Mouse (Mus musculus): ENCODE measurements around the gene Sohlh1. TPM values are rescaled to one million over a fixed set of nuclear protein-coding genes. Genes with fewer than 3 reads are reported as not detected.
"Not testable (repeated sequence)": the region's sequence is repeated elsewhere in the genome, so short reads cannot be mapped to it uniquely, and the experiment has no call there.

Sohlh1 gene
- total RNA-seq, 4 experiments from 2014 or later: not detected

DNA sequence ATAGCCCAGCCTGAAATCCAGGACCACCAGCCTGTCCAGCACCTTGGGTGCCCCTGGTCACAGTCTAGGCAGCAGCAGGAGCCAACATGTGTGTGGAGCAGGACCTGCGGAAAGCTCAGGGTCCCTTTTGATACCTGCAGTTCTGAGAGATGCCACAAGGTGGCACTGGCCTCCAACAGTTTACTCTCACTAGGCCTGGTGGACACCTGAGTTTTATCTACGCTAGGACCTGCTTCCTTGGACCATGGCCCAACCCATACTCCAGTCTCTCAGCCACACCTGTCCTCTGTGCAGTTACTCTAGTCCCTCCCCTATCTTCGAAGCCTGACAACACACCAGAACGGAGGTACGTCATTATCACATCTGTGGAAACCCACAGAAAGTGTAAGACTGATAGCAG, 10.8 kb downstream of the Sohlh1 start:
- DNase-seq: peak; percentile 57

DNA sequence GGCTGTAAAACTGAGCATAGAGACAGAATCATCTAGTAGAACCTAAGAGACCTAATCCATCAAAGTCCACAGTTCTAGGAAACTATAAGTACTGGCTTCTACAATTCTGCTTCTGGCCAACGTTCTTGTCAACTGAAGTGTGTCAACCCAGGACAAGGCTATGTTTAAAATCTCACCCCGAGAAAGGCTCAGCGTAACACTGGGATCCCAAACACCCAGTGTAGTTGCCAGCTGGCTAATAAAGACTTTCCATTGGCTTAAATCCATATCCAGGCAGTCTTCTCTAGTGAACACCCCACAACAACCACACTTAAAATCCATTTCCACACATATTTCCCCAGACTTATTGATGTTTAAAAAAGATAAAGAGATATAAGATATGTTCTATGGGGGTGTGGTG, 16.3 kb downstream of the Sohlh1 start:
- DNase-seq: no peak

DNA sequence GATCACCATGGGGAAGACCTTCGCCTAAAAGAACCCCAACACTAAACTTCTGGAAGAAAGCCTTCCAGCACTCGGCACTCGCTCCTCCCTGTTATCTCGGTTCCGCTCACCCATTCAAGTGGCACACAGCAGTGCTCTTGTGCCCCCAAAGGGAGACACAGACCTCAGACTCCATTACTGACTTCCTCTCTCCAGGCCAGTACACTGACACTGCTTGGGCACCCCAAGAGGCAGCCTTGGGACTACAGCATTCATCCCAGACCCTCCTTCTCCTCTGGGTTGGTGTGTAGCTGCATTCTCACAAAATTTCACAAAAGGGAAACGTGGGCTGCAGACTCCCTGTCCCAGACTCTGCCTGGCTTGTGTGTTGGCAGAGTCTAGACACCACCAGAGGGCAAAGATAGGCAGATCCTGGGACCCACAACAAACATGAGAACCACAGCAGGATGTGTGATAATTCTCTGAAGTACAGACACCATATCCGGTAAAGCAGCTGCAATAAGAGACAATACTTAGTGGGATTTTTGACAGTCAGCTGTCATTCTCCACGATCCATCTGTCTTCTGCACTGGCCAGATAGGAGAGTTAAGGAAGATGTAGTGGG, 18.6 kb downstream of the Sohlh1 start:
- no peak for DNase-seq

DNA sequence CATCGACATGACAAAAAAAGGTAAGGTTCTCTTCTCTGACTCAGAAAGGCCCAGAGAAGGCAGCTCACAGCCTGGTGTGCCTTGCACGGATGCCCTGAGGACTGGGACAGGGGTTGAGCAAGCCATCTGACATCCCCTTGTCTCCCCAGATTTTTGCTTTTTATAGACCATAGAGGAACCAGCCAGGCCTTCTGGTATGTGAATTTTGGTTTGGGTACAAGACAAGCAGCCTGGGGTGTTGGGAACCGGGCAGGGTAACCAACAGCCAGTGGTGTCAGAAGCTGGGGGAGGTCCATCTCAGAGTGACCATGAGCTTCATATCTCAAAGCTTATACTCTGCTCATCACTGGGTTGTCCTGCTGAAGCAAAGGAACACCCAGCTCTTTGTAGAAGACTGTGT, 22.3 kb downstream of the Sohlh1 start:
- DNase-seq: no peak

DNA sequence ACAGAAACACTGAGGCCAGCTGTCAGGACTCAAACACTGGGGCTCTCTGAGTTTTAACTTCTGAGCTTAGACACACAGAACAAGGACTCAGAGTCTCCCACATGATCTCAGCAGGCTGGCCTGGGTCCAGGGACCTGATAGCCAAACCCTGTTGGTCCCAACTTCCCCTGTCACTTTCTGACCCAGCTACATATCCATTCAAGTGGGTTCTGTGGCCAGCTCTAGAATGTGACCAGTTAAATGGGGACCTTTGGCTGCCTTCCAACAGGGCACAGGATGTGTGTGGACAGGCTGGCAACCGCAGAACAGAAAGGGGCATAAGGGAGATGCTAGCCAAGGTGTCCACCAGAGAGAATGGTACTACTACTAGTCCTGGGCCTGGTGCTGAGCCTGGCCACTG, 24.2 kb downstream of the Sohlh1 start, which contains the start of gene Lcn9:
Lcn9 (plus strand) TSS at position 348 of the 400 bp plus-strand sequence.
- no peak for DNase-seq

DNA sequence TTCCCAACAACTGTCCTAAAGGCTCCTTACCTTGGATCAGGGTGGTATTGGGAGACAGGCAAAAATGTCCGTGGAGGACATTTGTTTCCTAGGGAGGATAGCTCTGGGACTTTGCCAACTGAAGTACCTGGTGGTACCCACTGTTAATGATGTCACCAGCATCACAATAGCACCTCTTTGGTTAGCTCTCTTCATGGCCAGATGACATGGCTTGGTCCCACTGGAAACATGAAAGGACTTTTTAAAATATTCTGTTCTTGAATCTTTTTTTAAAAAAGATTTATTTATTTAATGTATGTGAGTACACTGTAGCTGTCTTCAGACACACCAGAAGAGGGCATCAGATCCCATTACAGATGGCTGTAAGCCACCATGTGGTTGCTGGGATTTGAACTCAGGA, 31.3 kb downstream of the Sohlh1 start, which contains the start of gene Glt6d1:
Glt6d1 (minus strand) TSS at position 101 of the 400 bp plus-strand sequence.
- DNase-seq: not testable (repeated sequence)

DNA sequence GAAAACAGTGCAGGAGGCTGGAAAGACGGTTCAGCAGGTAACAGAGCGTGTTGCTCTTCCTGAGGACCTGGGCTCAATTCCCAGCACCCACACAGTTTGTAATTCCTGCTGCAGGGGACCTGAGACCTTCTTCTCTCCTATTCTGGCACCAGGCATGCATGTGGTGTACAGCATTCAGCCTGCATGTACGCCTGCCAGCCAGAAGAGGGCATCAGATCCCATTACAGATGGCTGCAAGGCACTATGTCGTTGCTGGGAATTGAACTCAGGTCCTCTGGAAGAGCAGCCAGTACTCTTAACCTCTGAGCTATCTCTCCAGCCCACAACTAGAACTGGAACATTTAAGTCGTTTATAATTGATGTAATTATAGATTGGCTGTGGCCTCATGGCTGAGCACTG, 33.7 kb downstream of the Sohlh1 start:
- DNase-seq: no peak

DNA sequence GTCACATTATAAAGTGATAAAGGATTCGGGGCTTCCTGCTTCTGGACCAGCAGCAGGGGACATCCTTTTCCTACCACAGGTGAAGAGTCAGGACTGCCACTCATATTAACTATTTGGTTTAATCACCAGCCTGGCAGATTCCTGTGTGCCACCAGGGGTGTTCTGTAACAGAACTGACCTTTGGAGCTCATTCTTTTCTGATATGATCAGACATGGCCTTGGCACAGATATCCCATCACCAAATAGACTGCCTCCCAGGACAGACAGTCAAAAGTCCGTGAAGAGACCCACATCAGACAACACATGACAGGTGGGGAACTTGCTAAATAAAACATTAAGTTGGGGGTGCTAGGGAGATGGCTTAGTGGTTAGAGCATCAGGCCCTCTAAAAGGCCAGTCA, 35.3 kb downstream of the Sohlh1 start:
- DNase-seq: peak; percentile 12

DNA sequence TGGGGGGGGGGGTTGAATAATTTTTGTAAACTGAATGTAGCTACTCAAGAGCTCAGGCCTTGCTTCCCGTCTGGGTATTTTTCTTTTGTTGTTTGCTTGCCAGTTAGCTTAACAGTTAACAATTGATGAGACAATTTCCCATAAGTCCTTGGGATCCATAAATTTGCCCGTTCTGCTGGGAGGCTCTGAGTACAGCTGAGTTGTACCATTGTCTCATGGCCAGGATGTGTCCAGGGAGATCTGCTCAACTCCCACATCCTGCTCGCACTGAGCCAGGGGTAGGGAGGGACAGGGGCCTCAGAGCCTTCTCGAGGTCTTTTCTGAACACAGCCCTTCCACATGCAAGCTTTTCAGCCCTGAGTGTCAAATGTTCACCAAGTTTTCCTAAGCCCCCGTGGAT, 49.0 kb downstream of the Sohlh1 start:
- no peak for DNase-seq

DNA sequence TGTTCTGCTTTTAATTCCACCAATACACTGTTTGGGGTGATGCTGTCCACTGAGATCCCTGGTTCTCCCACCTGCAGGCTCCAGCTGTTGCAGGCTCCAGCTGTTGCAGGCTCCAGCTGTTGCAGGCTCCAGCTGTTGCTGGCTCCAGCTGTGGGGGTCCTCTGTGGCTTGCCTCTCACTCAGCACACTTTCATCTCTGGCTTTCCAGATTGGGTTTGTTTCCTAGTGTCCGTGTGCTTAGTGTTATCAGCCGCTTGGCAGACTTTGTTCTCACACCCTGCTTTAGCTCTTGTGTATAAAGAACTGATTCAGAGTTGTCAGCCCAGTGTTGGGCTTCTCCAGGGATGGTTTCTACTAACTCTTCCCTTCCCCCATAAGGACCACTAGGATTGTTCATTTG, 49.4 kb downstream of the Sohlh1 start:
- no peak for DNase-seq

Other genes starting within 250 kb of the Sohlh1 start
- 100 to 1,000 TPM; 121 to 178 (median 137) TPM for gene Rabl6, start 238.7 kb downstream of the Sohlh1 start, total RNA-seq (2022)
- not detected for gene Ccdc183, start 229.6 kb downstream of the Sohlh1 start, total RNA-seq (2022)
- gene Tmem141, start 225.2 kb downstream of the Sohlh1 start, total RNA-seq (2022): 10 to 100 TPM; 18.0 to 47.8 (median 27.3) TPM
- 1 to 10 TPM; 4.7 to 7.0 (median 5.5) TPM for gene Fcna, start 219.2 kb downstream of the Sohlh1 start, total RNA-seq (2022)
- not detected for gene Lcn8, start 194.1 kb downstream of the Sohlh1 start, total RNA-seq (2022)
- not detected for gene Lcn5, start 189.3 kb downstream of the Sohlh1 start, total RNA-seq (2022)
- gene Lcn6, start 170.5 kb downstream of the Sohlh1 start, total RNA-seq (2022): not detected
- not detected for gene Lcn10, start 164.5 kb downstream of the Sohlh1 start, total RNA-seq (2022)
- gene Obp2a, start 147.2 kb downstream of the Sohlh1 start, total RNA-seq (2022): 10 to 100 TPM in 1 of 4 experiments, 1 to 10 TPM in 1, not detected in 2; 3.1 to 30.1 TPM
- gene Bmyc, start 140.5 kb downstream of the Sohlh1 start, total RNA-seq (2022): 10 to 100 TPM; 29.9 to 69.4 (median 39.2) TPM
- gene Obp2b, start 110.2 kb downstream of the Sohlh1 start, total RNA-seq (2022): not detected
- not detected for gene Lcn3, start 81.7 kb downstream of the Sohlh1 start, total RNA-seq (2022)
- gene Lcn11, start 70.2 kb downstream of the Sohlh1 start, total RNA-seq (2022): not detected
- not detected for gene Gm13539, start 65.0 kb downstream of the Sohlh1 start, total RNA-seq (2022)
- not detected for gene Glt6d1, start 31.4 kb downstream of the Sohlh1 start, total RNA-seq (2022)
- gene Lcn9, start 24.1 kb downstream of the Sohlh1 start, total RNA-seq (2022): not detected
- gene Kcnt1, start 16.5 kb upstream of the Sohlh1 start, total RNA-seq (2022): 10 to 100 TPM in 2 of 4 experiments, 1 to 10 TPM in 2; 1.8 to 12.1 (median 8.0) TPM
- 10 to 100 TPM; 36.7 to 45.2 (median 39.8) TPM for gene Camsap1, start 136.0 kb upstream of the Sohlh1 start, total RNA-seq (2022)
- gene Ubac1, start 174.5 kb upstream of the Sohlh1 start, total RNA-seq (2022): 10 to 100 TPM; 24.8 to 39.8 (median 29.9) TPM

All from adrenal gland, adult 8-10 months (tissue).